Mouse (Mus musculus) layer of hippocampus, postnatal 25 days (tissue): ENCODE data around the gene Olfr122. TPM values are rescaled to one million over a fixed set of nuclear protein-coding genes. Genes with fewer than 3 reads are reported as not detected.

Source experiments
- DNase-seq, 2 experiments: peaks; one replicate each; pipeline ENCODE4 v3.0.0; 2022; ENCODE audit warnings: mixed read lengths in 2 of 2, low spot score in 1 of 2; ENCODE audit errors: extremely low spot score in 1 of 2
- total RNA-seq, 2 experiments: library from RNA; stranded (reverse); gene quantifications; 2 replicates each; pipeline ENCODE4 v1.2.3; 2021

Olfr122 gene
- not detected for total RNA-seq

DNA sequence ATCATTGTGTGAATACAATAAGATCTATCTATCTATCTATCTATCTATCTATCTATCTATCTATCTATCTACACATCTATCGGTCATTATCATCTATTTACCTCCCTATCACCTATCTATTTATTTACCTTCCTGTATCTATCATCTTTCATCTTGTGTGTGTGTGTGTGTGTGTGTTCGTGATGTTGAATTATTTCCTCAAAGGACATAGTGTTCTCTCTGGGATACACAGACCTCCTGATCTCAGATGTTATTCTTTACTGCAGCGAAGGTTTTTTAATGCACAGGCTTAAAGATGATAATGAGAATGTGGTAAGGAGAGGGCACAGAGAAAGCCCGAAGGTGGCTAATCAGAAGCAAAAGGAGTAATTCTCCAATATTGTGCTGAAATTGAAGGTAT lies at the start of gene Olfr122:
TSS of gene Olfr122 (plus strand) at position 301 of the 400 bp plus-strand sequence.
- no peak for DNase-seq

DNA sequence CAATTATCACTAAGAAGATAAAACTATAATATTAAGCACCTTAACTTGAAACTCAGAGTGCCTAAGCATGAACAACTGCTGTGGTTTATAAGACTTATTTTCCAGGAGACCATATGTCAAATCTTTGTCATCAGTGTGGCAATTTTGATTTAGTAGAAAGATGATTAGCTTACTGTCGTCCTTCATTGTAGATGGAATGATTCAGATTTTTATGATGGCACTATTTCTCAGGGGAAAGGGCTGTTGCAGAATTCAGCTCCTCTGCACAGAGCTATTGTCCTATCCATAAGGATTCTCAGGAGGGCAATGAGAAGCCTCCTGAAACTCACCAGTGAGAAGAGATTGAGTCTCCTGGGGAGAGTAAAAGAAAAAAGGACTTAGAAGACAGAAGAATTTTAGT lies 46.9 kb upstream of the Olfr122 start, which contains the start of gene Olfr120:
TSS of gene Olfr120 (plus strand) at position 301 of the 400 bp plus-strand sequence.
- no peak for DNase-seq

DNA sequence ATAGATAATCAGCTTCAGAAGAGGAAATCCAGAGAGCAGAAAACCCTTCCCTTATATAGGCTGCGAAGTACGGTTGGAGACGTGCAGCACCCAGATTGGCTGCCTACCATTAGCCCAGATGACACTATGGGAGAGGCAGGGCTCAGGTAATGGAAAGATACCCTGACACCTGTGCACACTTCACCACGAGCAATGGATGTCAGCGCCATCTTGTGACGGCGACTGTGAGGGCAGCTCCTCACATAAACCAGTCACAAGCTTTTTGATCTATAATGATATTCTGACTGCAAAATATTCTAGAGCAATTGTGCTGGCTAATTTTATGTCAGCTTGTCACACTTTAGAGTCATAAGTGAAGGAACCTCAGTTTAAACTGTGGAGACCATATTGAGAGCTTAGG lies 30.3 kb upstream of the Olfr122 start:
- DNase-seq, result no peak

DNA sequence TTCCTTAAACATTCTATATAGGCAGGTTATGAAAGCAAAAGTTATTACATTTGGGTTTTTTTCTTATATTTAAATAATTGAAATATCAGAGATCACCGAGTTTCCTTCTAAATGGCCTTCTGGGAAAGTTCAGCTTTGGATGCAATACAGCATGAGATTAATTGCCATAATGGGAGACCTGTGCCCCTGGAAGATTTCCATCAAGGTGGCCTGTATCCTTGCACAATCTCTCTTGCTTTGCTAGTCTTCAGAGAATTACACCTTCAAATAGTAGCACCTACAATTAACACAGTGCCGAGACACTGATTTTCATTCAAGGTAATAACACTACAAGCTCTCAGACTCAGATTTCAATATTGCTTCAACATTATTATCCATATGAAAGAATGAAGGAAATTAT lies 24.8 kb downstream of the Olfr122 start, which contains the start of gene Olfr123:
TSS of gene Olfr123 (plus strand) at position 301 of the 400 bp plus-strand sequence.
- DNase-seq, result no peak

DNA sequence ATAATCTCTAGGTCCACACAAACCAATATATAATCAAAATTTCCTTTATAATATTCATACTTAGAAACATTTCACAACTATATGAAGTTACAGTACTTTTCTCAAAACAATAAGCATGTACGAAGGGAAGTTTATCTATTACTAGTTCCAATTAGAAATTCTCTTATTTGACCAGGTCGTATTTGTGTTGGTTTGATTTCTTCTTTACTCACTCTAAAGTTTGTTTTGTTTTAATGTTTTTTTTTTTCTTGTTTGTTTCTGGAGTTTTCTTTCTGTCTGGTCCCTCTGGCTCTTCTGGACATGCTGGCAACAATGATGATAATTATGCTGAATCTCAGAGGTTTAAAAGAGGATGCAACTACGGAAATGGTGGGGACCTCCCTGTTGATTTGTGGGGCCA lies 31.2 kb downstream of the Olfr122 start, which contains the start of gene Olfr124:
TSS of gene Olfr124 (plus strand) at position 301 of the 400 bp plus-strand sequence.
- DNase-seq, result no peak

Other genes starting within 250 kb of the Olfr122 start
- not detected for gene Olfr112, start 199.2 kb upstream of the Olfr122 start, total RNA-seq
- gene Olfr113, start 190.9 kb upstream of the Olfr122 start, total RNA-seq, result not detected
- not detected for gene Olfr114, start 175.9 kb upstream of the Olfr122 start, total RNA-seq
- gene Olfr115, start 141.5 kb upstream of the Olfr122 start, total RNA-seq, result not detected
- gene Olfr116, start 141.4 kb upstream of the Olfr122 start, total RNA-seq, result not detected
- not detected for gene Olfr117, start 104.8 kb upstream of the Olfr122 start, total RNA-seq
- not detected for gene Olfr118, start 101.6 kb upstream of the Olfr122 start, total RNA-seq
- not detected for gene Olfr119, start 72.0 kb upstream of the Olfr122 start, total RNA-seq
- not detected for gene Olfr120, start 46.8 kb upstream of the Olfr122 start, total RNA-seq
- not detected for gene Olfr121, start 19.8 kb upstream of the Olfr122 start, total RNA-seq
- gene Olfr123, start 24.9 kb downstream of the Olfr122 start, total RNA-seq, result not detected
- not detected for gene Olfr124, start 31.3 kb downstream of the Olfr122 start, total RNA-seq
- gene Olfr125, start 64.3 kb downstream of the Olfr122 start, total RNA-seq, result not detected
- gene Olfr126, start 78.9 kb downstream of the Olfr122 start, total RNA-seq, result not detected
- not detected for gene Olfr127, start 131.8 kb downstream of the Olfr122 start, total RNA-seq
- gene Olfr128, start 151.9 kb downstream of the Olfr122 start, total RNA-seq, result not detected
- gene Olfr761, start 184.5 kb downstream of the Olfr122 start, total RNA-seq, result not detected